Mouse (Mus musculus) kidney, adult 2 months (tissue): ENCODE measurements around the gene Rbfox1.

ENCODE experiments used
- CTCF ChIP-seq: fragments of 200-500 bp; conservative IDR thresholded peaks from 2 replicates; pipeline ENCODE4 v1.5.1; 2011; ENCODE audit warnings: low read depth, mild to moderate bottlenecking, control low read depth, low read length, moderate library complexity, mixed read lengths; ENCODE audit not compliant: insufficient read depth, insufficient read length
- POLR2A ChIP-seq: fragments of 200-500 bp; IDR thresholded peaks from one replicate; pipeline ENCODE4 v1.6.1; 2011; ENCODE audit warnings: low read depth, low read length, control low read depth

GRCm38 (mm10) chr16:6821741-6822140 is 936.6 kb downstream of the Rbfox1 start:
- TF ChIP-seq POLR2A: no peak
- no peak for TF ChIP-seq CTCF
